Comparison of ENCODE assay signal across 1 mouse cellular context in the genomic region with DNA sequence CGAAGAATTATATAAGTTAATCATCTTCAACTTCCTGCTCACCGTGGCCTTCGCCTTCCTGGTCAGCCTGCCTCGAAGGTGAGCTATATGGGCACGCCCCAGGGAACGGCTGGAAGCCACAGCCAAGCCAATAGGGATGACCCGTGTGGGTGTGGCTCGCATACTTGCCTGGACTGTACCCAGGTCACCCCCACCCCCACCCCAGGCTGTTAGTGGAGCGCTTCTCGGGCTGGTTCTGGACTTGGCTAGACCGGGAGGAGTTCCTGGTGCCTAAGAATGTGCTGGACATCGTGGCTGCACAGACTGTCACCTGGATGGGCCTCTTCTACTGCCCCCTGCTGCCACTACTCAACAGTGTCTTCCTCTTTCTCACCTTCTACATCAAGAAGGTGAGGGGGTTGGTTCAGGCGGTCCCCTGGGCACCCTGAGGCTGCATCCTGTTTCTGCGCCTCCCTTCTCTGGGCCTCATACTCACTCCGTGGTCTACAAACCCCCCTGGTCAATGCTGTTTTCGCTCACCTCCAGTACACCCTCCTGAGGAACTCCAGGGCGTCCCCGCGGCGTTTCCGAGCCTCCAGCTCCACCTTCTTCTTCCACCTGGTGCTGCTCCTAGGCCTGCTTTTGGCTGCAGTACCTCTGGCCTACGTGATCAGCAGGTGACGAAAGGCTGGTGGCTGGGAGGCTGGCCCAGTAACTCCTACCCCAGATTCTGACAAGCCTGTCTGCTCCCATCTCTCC.
TF ChIP-seq lines count a peak whose summit lies in the region.

No protein-coding gene starts in this region.

TF ChIP-seq in CH12.LX, 34 proteins besides CTCF, POLR2A, EP300 and RAD21:
- TF ChIP-seq JUN (IDR thresholded peaks at IDR 0.05; ENCODE audit: insufficient read depth, low read depth, low read length) (no peak), HCFC1 (IDR thresholded peaks at IDR 0.05; ENCODE audit: low read depth, low read length) (peak; percentile 39; the same call in 1 of the 2 replicates), UBTF (IDR thresholded peaks at IDR 0.05; ENCODE audit: low read depth, low read length) (peak; percentile 45; the same call in 1 of the 2 replicates), MYC (IDR thresholded peaks at IDR 0.05; ENCODE audit: low read depth, low read length) (peak; percentile 58; the same call in 1 of the 2 replicates), JUND (conservative IDR thresholded peaks at IDR 0.05; ENCODE audit: low read depth, low read length) (0 out of 2 replicates have a peak, but pooled peaks have one; percentile 17), MAX (IDR thresholded peaks at IDR 0.05; ENCODE audit: low read length) (peak; percentile 78), MEF2A (IDR thresholded peaks at IDR 0.05; ENCODE audit: borderline replicate concordance, low read depth, low read length) (0 out of 2 replicates have a peak, but pooled peaks have one; percentile 25), USF2 (conservative IDR thresholded peaks at IDR 0.05; ENCODE audit: low read depth, low read length) (no peak), SIN3A (IDR thresholded peaks at IDR 0.05; ENCODE audit: low read length) (no peak; the same call in 1 of the 2 replicates), ZMIZ1 (IDR thresholded peaks at IDR 0.05; ENCODE audit: low read depth, low read length) (no peak; the same call in 1 of the 2 replicates), SMC3 (IDR thresholded peaks at IDR 0.05; ENCODE audit: low read depth, low read length) (peak; percentile 61), KAT2A (IDR thresholded peaks at IDR 0.05; ENCODE audit: insufficient replicate concordance, low read length) (0 out of 2 replicates have a peak, but pooled peaks have one; percentile 40), MXI1 (IDR thresholded peaks at IDR 0.05; ENCODE audit: low read depth, low read length) (peak; percentile 54), NRF1 (IDR thresholded peaks at IDR 0.05; ENCODE audit: low read depth, low read length) (0 out of 2 replicates have a peak, but pooled peaks have one; percentile 22), IRF4 (IDR thresholded peaks at IDR 0.05; ENCODE audit: low read depth, low read length) (peak; percentile 62), RCOR1 (conservative IDR thresholded peaks at IDR 0.05; ENCODE audit: low read depth, low read length) (no peak; the same call in 1 of the 2 replicates), ZKSCAN1 (IDR thresholded peaks at IDR 0.05; ENCODE audit: borderline replicate concordance, low read depth, low read length) (no peak), E2F4 (IDR thresholded peaks at IDR 0.05; ENCODE audit: insufficient replicate concordance, low read depth, low read length) (no peak), MAFK (IDR thresholded peaks at IDR 0.05; ENCODE audit: insufficient replicate concordance, low read length) (no peak), TCF12 (IDR thresholded peaks at IDR 0.05; ENCODE audit: low read depth, low read length) (peak; percentile 61), PAX5 (IDR thresholded peaks at IDR 0.05; ENCODE audit: low read length) (no peak), ELF1 (IDR thresholded peaks at IDR 0.05; ENCODE audit: low read depth, low read length) (peak; percentile 63), CHD2 (IDR thresholded peaks at IDR 0.05; ENCODE audit: low read length) (peak; percentile 67), ZC3H11A (IDR thresholded peaks at IDR 0.05; ENCODE audit: low read depth, low read length) (peak; percentile 1; the same call in 1 of the 2 replicates), ETS1 (conservative IDR thresholded peaks at IDR 0.05; ENCODE audit: low read depth, low read length) (peak; percentile 31; the same call in 1 of the 2 replicates), GABPA (IDR thresholded peaks at IDR 0.05; ENCODE audit: insufficient replicate concordance, low read depth, low read length) (no peak), ZNF384 (IDR thresholded peaks at IDR 0.05; ENCODE audit: low read depth, low read length) (peak; percentile 35; the same call in 1 of the 2 replicates), TBP (conservative IDR thresholded peaks at IDR 0.05; ENCODE audit: low read depth, low read length) (0 out of 2 replicates have a peak, but pooled peaks have one; percentile 13), CHD1 (IDR thresholded peaks at IDR 0.05; ENCODE audit: low read depth, low read length) (0 out of 2 replicates have a peak, but pooled peaks have one; percentile 52), NELFE (IDR thresholded peaks at IDR 0.05; ENCODE audit: low read depth, low read length) (peak; percentile 63; the same call in 1 of the 2 replicates), BHLHE40 (IDR thresholded peaks at IDR 0.05; ENCODE audit: low read depth, low read length) (no peak; the same call in 1 of the 2 replicates), USF1 (IDR thresholded peaks at IDR 0.05; ENCODE audit: low read depth, low read length) (no peak), POLR2AphosphoS2 (IDR thresholded peaks at IDR 0.05; ENCODE audit: low read depth, low read length) (no peak), MAZ (IDR thresholded peaks at IDR 0.05; ENCODE audit: low read depth, low read length) (0 out of 2 replicates have a peak, but pooled peaks have one; percentile 22)
